Mouse (Mus musculus) MEL (cell line): Measurements from ENCODE around the gene Iqch. TPM values are rescaled to one million over a fixed set of nuclear protein-coding genes. Genes with fewer than 3 reads are reported as not detected.

Source experiments
- DNase-seq: peaks from one replicate; pipeline ENCODE4 v3.0.0; 2011; ENCODE audit warnings: low read depth, low spot score
- H3K27ac ChIP-seq: 2 replicates; pipeline ENCODE4 v1.5.1; 2012; ENCODE audit warnings: low read depth, mild to moderate bottlenecking, control low read depth, low read length, moderate library complexity; ENCODE audit not compliant: control insufficient read depth
- H3K27me3 ChIP-seq, 2 experiments: fragments of 150-350 bp in 1 of 2; sonication (generic) in 1 of 2; 2 replicates each; pipeline ENCODE4 v1.6.1; 2012; ENCODE audit warnings: low read length in 2 of 2, mild to moderate bottlenecking in 2 of 2, improper control_type of control experiment in 1 of 2, moderate library complexity in 1 of 2; ENCODE audit not compliant: insufficient read depth in 2 of 2, control insufficient read depth in 1 of 2
- H3K36me3 ChIP-seq, 2 experiments: 2 replicates each; pipeline ENCODE4 v1.6.1; 2012 to 2014; ENCODE audit warnings: low read length in 2 of 2, improper control_type of control experiment in 1 of 2, inconsistent platforms in 1 of 2, mild to moderate bottlenecking in 1 of 2; ENCODE audit not compliant: insufficient read depth in 2 of 2, control insufficient read depth in 1 of 2
- H3K4me1 ChIP-seq, 2 experiments: fragments of 150-350 bp in 1 of 2; sonication (generic) in 1 of 2; 2 replicates each; pipeline ENCODE4 v1.6.1; 2012; ENCODE audit warnings: low read length in 2 of 2, improper control_type of control experiment in 1 of 2, mild to moderate bottlenecking in 1 of 2; ENCODE audit not compliant: insufficient read depth in 2 of 2, control insufficient read depth in 1 of 2
- H3K4me3 ChIP-seq, 2 experiments: fragments of 150-350 bp in 1 of 2; sonication (generic) in 1 of 2; 2 replicates each; pipeline ENCODE4 v1.5.1; 2012; ENCODE audit warnings: low read depth in 2 of 2, low read length in 2 of 2, mild to moderate bottlenecking in 2 of 2, moderate library complexity in 2 of 2, control low read depth in 1 of 2, improper control_type of control experiment in 1 of 2; ENCODE audit not compliant: control insufficient read depth in 1 of 2, insufficient read depth in 1 of 2
- H3K79me2 ChIP-seq: 2 replicates; pipeline ENCODE4 v1.6.1; 2012; ENCODE audit warnings: mild to moderate bottlenecking, low read length, moderate library complexity; ENCODE audit not compliant: control insufficient read depth, poor library complexity, insufficient read depth
- H3K9ac ChIP-seq: 2 replicates; pipeline ENCODE4 v1.6.1; 2012; ENCODE audit warnings: low read depth, mild to moderate bottlenecking, control low read depth, low read length, moderate library complexity; ENCODE audit not compliant: control insufficient read depth, poor library complexity, severe bottlenecking
- H3K9me3 ChIP-seq: fragments of 150-350 bp; sonication (generic); replicated peaks from 2 replicates; pipeline ENCODE4 v1.6.1; 2012; ENCODE audit warnings: mild to moderate bottlenecking, low read length, improper control_type of control experiment, moderate library complexity; ENCODE audit not compliant: insufficient read depth
- BHLHE40 ChIP-seq: IDR thresholded peaks from 2 replicates; pipeline ENCODE4 v1.6.1; 2012; ENCODE audit warnings: low read depth, mild to moderate bottlenecking, inconsistent platforms, low read length, improper control_type of control experiment, borderline replicate concordance
- CHD2 ChIP-seq: IDR thresholded peaks from 2 replicates; pipeline ENCODE4 v1.6.1; 2011; ENCODE audit warnings: low read length, improper control_type of control experiment
- E2F4 ChIP-seq: IDR thresholded peaks from 2 replicates; pipeline ENCODE4 v1.6.1; 2011; ENCODE audit warnings: low read depth, low read length, improper control_type of control experiment, borderline replicate concordance
- ELF1 ChIP-seq: IDR thresholded peaks from 2 replicates; pipeline ENCODE4 v1.6.1; 2014; ENCODE audit warnings: low read depth, mild to moderate bottlenecking, inconsistent platforms, low read length, improper control_type of control experiment, moderate library complexity
- EP300 ChIP-seq, 2 experiments: IDR thresholded peaks; 2 replicates each; pipeline ENCODE4 v1.6.1; 2011; ENCODE audit warnings: improper control_type of control experiment in 2 of 2, low read length in 2 of 2, low read depth in 1 of 2, mild to moderate bottlenecking in 1 of 2
- GABPA ChIP-seq: IDR thresholded peaks from 2 replicates; pipeline ENCODE4 v1.6.1; 2012; ENCODE audit warnings: low read depth, mild to moderate bottlenecking, inconsistent platforms, low read length, improper control_type of control experiment, moderate library complexity
- GATA1 ChIP-seq: IDR thresholded peaks from 2 replicates; pipeline ENCODE4 v1.6.1; 2011; ENCODE audit warnings: low read depth, low read length, improper control_type of control experiment
- HCFC1 ChIP-seq: IDR thresholded peaks from 2 replicates; pipeline ENCODE4 v1.6.1; 2012; ENCODE audit warnings: low read depth, mild to moderate bottlenecking, inconsistent platforms, low read length, improper control_type of control experiment, moderate library complexity
- JUND ChIP-seq: IDR thresholded peaks from 2 replicates; pipeline ENCODE4 v1.6.1; 2011; ENCODE audit warnings: low read depth, mild to moderate bottlenecking, improper control_type of control experiment, low read length
- KAT2A ChIP-seq: conservative IDR thresholded peaks from 2 replicates; pipeline ENCODE4 v1.6.1; 2012; ENCODE audit warnings: low read depth, low read length, improper control_type of control experiment, inconsistent platforms
- MAFK ChIP-seq: IDR thresholded peaks from 2 replicates; pipeline ENCODE4 v1.6.1; 2011; ENCODE audit warnings: low read depth, mild to moderate bottlenecking, low read length, improper control_type of control experiment, borderline replicate concordance
- MAX ChIP-seq: IDR thresholded peaks from 2 replicates; pipeline ENCODE4 v1.6.1; 2011; ENCODE audit warnings: low read length, improper control_type of control experiment
- MEF2A ChIP-seq: IDR thresholded peaks from 2 replicates; pipeline ENCODE4 v1.6.1; 2014; ENCODE audit warnings: low read depth, mild to moderate bottlenecking, inconsistent platforms, low read length, improper control_type of control experiment; ENCODE audit not compliant: poor library complexity, insufficient replicate concordance, severe bottlenecking; ENCODE audit errors: extremely low read depth
- POLR2A ChIP-seq, 2 experiments: IDR thresholded peaks; 2 replicates each; pipeline ENCODE4 v1.6.1; 2011 to 2012; ENCODE audit warnings: low read length in 2 of 2, mild to moderate bottlenecking in 2 of 2, control low read depth in 1 of 2, improper control_type of control experiment in 1 of 2, low read depth in 1 of 2, moderate library complexity in 1 of 2; ENCODE audit not compliant: control insufficient read depth in 1 of 2, insufficient read depth in 1 of 2, poor library complexity in 1 of 2
- SMC3 ChIP-seq: IDR thresholded peaks from 2 replicates; pipeline ENCODE4 v1.6.1; 2011; ENCODE audit warnings: low read depth, low read length, improper control_type of control experiment
- TAL1 ChIP-seq: IDR thresholded peaks from 2 replicates; pipeline ENCODE4 v1.6.1; 2012; ENCODE audit warnings: mild to moderate bottlenecking, inconsistent platforms, low read length, moderate library complexity, mixed read lengths
- TBP ChIP-seq: IDR thresholded peaks from 2 replicates; pipeline ENCODE4 v1.8.0; 2011; ENCODE audit warnings: low read depth, low read length, improper control_type of control experiment
- TCF12 ChIP-seq: IDR thresholded peaks from 2 replicates; pipeline ENCODE4 v1.6.1; 2014; ENCODE audit warnings: low read depth, mild to moderate bottlenecking, inconsistent platforms, low read length, improper control_type of control experiment, moderate library complexity
- USF1 ChIP-seq: IDR thresholded peaks from 2 replicates; pipeline ENCODE4 v1.6.1; 2014; ENCODE audit warnings: low read depth, mild to moderate bottlenecking, inconsistent platforms, low read length, improper control_type of control experiment, moderate library complexity
- USF2 ChIP-seq, 2 experiments: IDR thresholded peaks; 2 replicates each; pipeline ENCODE4 v1.6.1; 2011 to 2012; ENCODE audit warnings: improper control_type of control experiment in 2 of 2, low read length in 2 of 2, borderline replicate concordance in 1 of 2, inconsistent platforms in 1 of 2, low read depth in 1 of 2, mild to moderate bottlenecking in 1 of 2; ENCODE audit not compliant: insufficient read depth in 1 of 2
- ZC3H11A ChIP-seq: IDR thresholded peaks from 2 replicates; pipeline ENCODE4 v1.6.1; 2012; ENCODE audit warnings: low read depth, mild to moderate bottlenecking, inconsistent platforms, low read length, improper control_type of control experiment
- ZKSCAN1 ChIP-seq: IDR thresholded peaks from 2 replicates; pipeline ENCODE4 v1.6.1; 2012; ENCODE audit warnings: low read depth, mild to moderate bottlenecking, inconsistent platforms, low read length, improper control_type of control experiment, moderate library complexity
- ZNF384 ChIP-seq: IDR thresholded peaks from 2 replicates; pipeline ENCODE4 v1.6.1; 2012; ENCODE audit warnings: low read depth, mild to moderate bottlenecking, inconsistent platforms, low read length, improper control_type of control experiment
- polyA plus RNA-seq, 2 experiments: library from polyadenylated mRNA; stranded (reverse) in 1 of 2; unstranded in 1 of 2; fragments of >175 nt in 1 of 2; fragments of >200 nt in 1 of 2; gene quantifications; 2 replicates each; pipeline versions ENCODE4 v1.2.1 to v1.2.4; 2012; ENCODE audit warnings: low replicate concordance in 2 of 2, low read depth in 1 of 2; ENCODE audit not compliant: insufficient read length in 2 of 2, insufficient read depth in 1 of 2, missing spikeins in 1 of 2
- total RNA-seq: library from RNA; depleted of rRNA; stranded (reverse); fragments of 300-350 nt; gene quantifications from 2 replicates; pipeline ENCODE4 v1.2.3, GENCODE M21; 2012

The Iqch gene
- total and polyA plus RNA-seq, 3 experiments, result not detected

GRCm38 (mm10) chr9:63380326-63380725 is 222.0 kb downstream of the Iqch start:
- H3K27me3 ChIP-seq, result no peaks in the 10 kb centered on the region
- TF ChIP-seq CHD2, result no peak
- no peak for TF ChIP-seq SMC3
- TF ChIP-seq GABPA, result no peak
- TF ChIP-seq ELF1, result no peak
- TF ChIP-seq E2F4, result no peak
- no peak for TF ChIP-seq ZKSCAN1
- no peak overlapping the region for H3K4me3 ChIP-seq
- peaks cover 14% of the 10 kb centered on the region for H3K79me2 ChIP-seq
- peak; percentile 42 for DNase-seq
- H3K4me1 ChIP-seq, result peaks cover 9 to 24% of the 10 kb centered on the region in 2 experiments
- no peak overlapping the region for H3K27ac ChIP-seq
- H3K9ac ChIP-seq, result no peak overlapping the region
- H3K36me3 ChIP-seq, result peaks cover 0 to 27% of the 10 kb centered on the region in 2 experiments; a peak in 2 of 4 replicates
- H3K9me3 ChIP-seq, result no peaks in the 10 kb centered on the region

GRCm38 (mm10) chr9:63378174-63378573 is 224.1 kb downstream of the Iqch start:
- H3K27ac ChIP-seq, result peak overlapping the region; percentile 81
- peak; percentile 28; the same call in 1 of the 2 replicates for TF ChIP-seq TBP
- no peak for TF ChIP-seq GATA1
- no peak for TF ChIP-seq ZNF384
- TF ChIP-seq MAFK, result no peak
- TF ChIP-seq JUND, result no peak

GRCm38 (mm10) chr9:63377270-63378142 is 224.8 kb downstream of the Iqch start, which contains the start of gene Map2k5:
Map2k5 (minus strand) TSS chr9:63377902.
- Histone ChIP-seq H3K27me3 (no peaks in the 10 kb centered on the region), H3K79me2 (peaks cover 14% of the 10 kb centered on the region), H3K9me3 (no peaks in the 10 kb centered on the region), H3K4me3 (peak within 1 kb of the TSS; percentile 93 to 98), H3K27ac (peak within 1 kb of the TSS; percentile 81), H3K9ac (peak within 1 kb of the TSS; percentile 96), H3K36me3 (peaks cover 0 to 16% of the 10 kb centered on the region in 2 experiments; a peak in 2 of 4 replicates), H3K4me1 (peaks cover under 1 to 16% of the 10 kb centered on the region in 2 experiments; a peak in 3 of 4 replicates)
- DNase-seq, result peak; percentile 95
- TF ChIP-seq ZC3H11A, result no peak
- TF ChIP-seq KAT2A, result peak; percentile 84
- TF ChIP-seq USF2 (IDR thresholded peaks at IDR 0.05; ENCODE audit: borderline replicate concordance in 1 of 2, insufficient read depth in 1 of 2, low read depth in 1 of 2, low read length in 2 of 2), result no peak
- TF ChIP-seq HCFC1, result peak; percentile 97
- no peak for TF ChIP-seq CHD2
- peak; percentile 56; the same call in 1 of the 2 replicates for TF ChIP-seq MAX
- TF ChIP-seq POLR2A (IDR thresholded peaks at IDR 0.05; ENCODE audit: control insufficient read depth in 1 of 2, insufficient read depth in 1 of 2, low read depth in 1 of 2, low read length in 2 of 2, poor library complexity in 1 of 2), result peak; percentile 68 to 87; a peak in 3 of 4 replicates
- TF ChIP-seq TBP, result peak; percentile 68
- TF ChIP-seq TAL1, result no peak
- TF ChIP-seq JUND, result no peak
- TF ChIP-seq BHLHE40, result peak; percentile 26; the same call in 1 of the 2 replicates
- TF ChIP-seq EP300 (IDR thresholded peaks at IDR 0.05; ENCODE audit: low read depth in 1 of 2, low read length in 2 of 2), result peak in 1 of 2 experiments; percentile 60; a peak in 2 of 4 replicates
- no peak for TF ChIP-seq MAFK
- TF ChIP-seq GATA1, result no peak
- TF ChIP-seq MEF2A, result no peak
- TF ChIP-seq TCF12, result peak; percentile 56; the same call in 1 of the 2 replicates
- TF ChIP-seq USF1, result no peak

More at GRCm38 (mm10) chr9:63378174-63378573, 224.1 kb downstream of the Iqch start:
- Histone ChIP-seq H3K9me3 (no peaks in the 10 kb centered on the region), H3K9ac (peak overlapping the region; percentile 96), H3K4me1 (peaks cover 2 to 19% of the 10 kb centered on the region in 2 experiments; a peak in 3 of 4 replicates), H3K36me3 (peaks cover 0 to 15% of the 10 kb centered on the region in 2 experiments; a peak in 2 of 4 replicates), H3K27me3 (no peaks in the 10 kb centered on the region), H3K79me2 (peaks cover 14% of the 10 kb centered on the region), H3K4me3 (peak overlapping the region; percentile 93 to 98)
- DNase-seq, result peak; percentile 59
